Mouse (Mus musculus) MEL (cell line): ENCODE measurements around the gene Zfp775. TPM values are rescaled to one million over a fixed set of nuclear protein-coding genes. Genes with fewer than 3 reads are reported as not detected.

ENCODE experiments used
- DNase-seq: peaks from one replicate; pipeline ENCODE4 v3.0.0; 2011; ENCODE audit warnings: low read depth, low spot score
- H3K27ac ChIP-seq: 2 replicates; pipeline ENCODE4 v1.5.1; 2012; ENCODE audit warnings: low read depth, mild to moderate bottlenecking, control low read depth, low read length, moderate library complexity; ENCODE audit not compliant: control insufficient read depth
- H3K27me3 ChIP-seq, 2 experiments: fragments of 150-350 bp in 1 of 2; sonication (generic) in 1 of 2; 2 replicates each; pipeline ENCODE4 v1.6.1; 2012; ENCODE audit warnings: low read length in 2 of 2, mild to moderate bottlenecking in 2 of 2, improper control_type of control experiment in 1 of 2, moderate library complexity in 1 of 2; ENCODE audit not compliant: insufficient read depth in 2 of 2, control insufficient read depth in 1 of 2
- H3K36me3 ChIP-seq, 2 experiments: 2 replicates each; pipeline ENCODE4 v1.6.1; 2012 to 2014; ENCODE audit warnings: low read length in 2 of 2, improper control_type of control experiment in 1 of 2, inconsistent platforms in 1 of 2, mild to moderate bottlenecking in 1 of 2; ENCODE audit not compliant: insufficient read depth in 2 of 2, control insufficient read depth in 1 of 2
- H3K4me1 ChIP-seq, 2 experiments: fragments of 150-350 bp in 1 of 2; sonication (generic) in 1 of 2; 2 replicates each; pipeline ENCODE4 v1.6.1; 2012; ENCODE audit warnings: low read length in 2 of 2, improper control_type of control experiment in 1 of 2, mild to moderate bottlenecking in 1 of 2; ENCODE audit not compliant: insufficient read depth in 2 of 2, control insufficient read depth in 1 of 2
- H3K4me3 ChIP-seq, 2 experiments: fragments of 150-350 bp in 1 of 2; sonication (generic) in 1 of 2; 2 replicates each; pipeline ENCODE4 v1.5.1; 2012; ENCODE audit warnings: low read depth in 2 of 2, low read length in 2 of 2, mild to moderate bottlenecking in 2 of 2, moderate library complexity in 2 of 2, control low read depth in 1 of 2, improper control_type of control experiment in 1 of 2; ENCODE audit not compliant: control insufficient read depth in 1 of 2, insufficient read depth in 1 of 2
- H3K79me2 ChIP-seq: 2 replicates; pipeline ENCODE4 v1.6.1; 2012; ENCODE audit warnings: mild to moderate bottlenecking, low read length, moderate library complexity; ENCODE audit not compliant: control insufficient read depth, poor library complexity, insufficient read depth
- H3K9ac ChIP-seq: 2 replicates; pipeline ENCODE4 v1.6.1; 2012; ENCODE audit warnings: low read depth, mild to moderate bottlenecking, control low read depth, low read length, moderate library complexity; ENCODE audit not compliant: control insufficient read depth, poor library complexity, severe bottlenecking
- H3K9me3 ChIP-seq: fragments of 150-350 bp; sonication (generic); replicated peaks from 2 replicates; pipeline ENCODE4 v1.6.1; 2012; ENCODE audit warnings: mild to moderate bottlenecking, low read length, improper control_type of control experiment, moderate library complexity; ENCODE audit not compliant: insufficient read depth
- CHD2 ChIP-seq: IDR thresholded peaks from 2 replicates; pipeline ENCODE4 v1.6.1; 2011; ENCODE audit warnings: low read length, improper control_type of control experiment
- ELF1 ChIP-seq: IDR thresholded peaks from 2 replicates; pipeline ENCODE4 v1.6.1; 2014; ENCODE audit warnings: low read depth, mild to moderate bottlenecking, inconsistent platforms, low read length, improper control_type of control experiment, moderate library complexity
- JUND ChIP-seq: IDR thresholded peaks from 2 replicates; pipeline ENCODE4 v1.6.1; 2011; ENCODE audit warnings: low read depth, mild to moderate bottlenecking, improper control_type of control experiment, low read length
- KAT2A ChIP-seq: conservative IDR thresholded peaks from 2 replicates; pipeline ENCODE4 v1.6.1; 2012; ENCODE audit warnings: low read depth, low read length, improper control_type of control experiment, inconsistent platforms
- MAFK ChIP-seq: IDR thresholded peaks from 2 replicates; pipeline ENCODE4 v1.6.1; 2011; ENCODE audit warnings: low read depth, mild to moderate bottlenecking, low read length, improper control_type of control experiment, borderline replicate concordance
- MYB ChIP-seq: IDR thresholded peaks from 2 replicates; pipeline ENCODE4 v1.6.1; 2011; ENCODE audit warnings: mild to moderate bottlenecking, low read depth, low read length, improper control_type of control experiment
- MYC ChIP-seq: IDR thresholded peaks from 2 replicates; pipeline ENCODE4 v1.6.1; 2011; ENCODE audit warnings: low read depth, mild to moderate bottlenecking, low read length, improper control_type of control experiment, moderate library complexity
- NELFE ChIP-seq: IDR thresholded peaks from 2 replicates; pipeline ENCODE4 v1.6.1; 2011; ENCODE audit warnings: low read depth, low read length, improper control_type of control experiment
- NRF1 ChIP-seq: IDR thresholded peaks from 2 replicates; pipeline ENCODE4 v1.6.1; 2014; ENCODE audit warnings: low read depth, mild to moderate bottlenecking, inconsistent platforms, low read length, improper control_type of control experiment, moderate library complexity; ENCODE audit not compliant: poor library complexity, insufficient read depth, severe bottlenecking
- POLR2AphosphoS2 ChIP-seq: IDR thresholded peaks from 2 replicates; pipeline ENCODE4 v1.6.1; 2011; ENCODE audit warnings: low read length, improper control_type of control experiment
- RAD21 ChIP-seq: IDR thresholded peaks from 2 replicates; pipeline ENCODE4 v1.6.1; 2011; ENCODE audit warnings: mild to moderate bottlenecking, low read depth, low read length, improper control_type of control experiment
- RCOR1 ChIP-seq: IDR thresholded peaks from 2 replicates; pipeline ENCODE4 v1.6.1; 2012; ENCODE audit warnings: low read depth, mild to moderate bottlenecking, inconsistent platforms, low read length, improper control_type of control experiment
- SMC3 ChIP-seq: IDR thresholded peaks from 2 replicates; pipeline ENCODE4 v1.6.1; 2011; ENCODE audit warnings: low read depth, low read length, improper control_type of control experiment
- TAL1 ChIP-seq: IDR thresholded peaks from 2 replicates; pipeline ENCODE4 v1.6.1; 2012; ENCODE audit warnings: mild to moderate bottlenecking, inconsistent platforms, low read length, moderate library complexity, mixed read lengths
- UBTF ChIP-seq: IDR thresholded peaks from 2 replicates; pipeline ENCODE4 v1.6.1; 2012; ENCODE audit warnings: low read depth, mild to moderate bottlenecking, inconsistent platforms, low read length, improper control_type of control experiment, moderate library complexity, borderline replicate concordance; ENCODE audit not compliant: insufficient read depth
- USF2 ChIP-seq, 2 experiments: IDR thresholded peaks; 2 replicates each; pipeline ENCODE4 v1.6.1; 2011 to 2012; ENCODE audit warnings: improper control_type of control experiment in 2 of 2, low read length in 2 of 2, borderline replicate concordance in 1 of 2, inconsistent platforms in 1 of 2, low read depth in 1 of 2, mild to moderate bottlenecking in 1 of 2; ENCODE audit not compliant: insufficient read depth in 1 of 2
- ZC3H11A ChIP-seq: IDR thresholded peaks from 2 replicates; pipeline ENCODE4 v1.6.1; 2012; ENCODE audit warnings: low read depth, mild to moderate bottlenecking, inconsistent platforms, low read length, improper control_type of control experiment
- ZKSCAN1 ChIP-seq: IDR thresholded peaks from 2 replicates; pipeline ENCODE4 v1.6.1; 2012; ENCODE audit warnings: low read depth, mild to moderate bottlenecking, inconsistent platforms, low read length, improper control_type of control experiment, moderate library complexity
- ZMIZ1 ChIP-seq: IDR thresholded peaks from 2 replicates; pipeline ENCODE4 v1.6.1; 2012; ENCODE audit warnings: low read depth, mild to moderate bottlenecking, inconsistent platforms, low read length, improper control_type of control experiment, moderate library complexity
- ZNF384 ChIP-seq: IDR thresholded peaks from 2 replicates; pipeline ENCODE4 v1.6.1; 2012; ENCODE audit warnings: low read depth, mild to moderate bottlenecking, inconsistent platforms, low read length, improper control_type of control experiment
- polyA plus RNA-seq, 2 experiments: library from polyadenylated mRNA; stranded (reverse) in 1 of 2; unstranded in 1 of 2; fragments of >175 nt in 1 of 2; fragments of >200 nt in 1 of 2; gene quantifications; 2 replicates each; pipeline versions ENCODE4 v1.2.1 to v1.2.4; 2012; ENCODE audit warnings: low replicate concordance in 2 of 2, low read depth in 1 of 2; ENCODE audit not compliant: insufficient read length in 2 of 2, insufficient read depth in 1 of 2, missing spikeins in 1 of 2
- total RNA-seq: library from RNA; depleted of rRNA; stranded (reverse); fragments of 300-350 nt; gene quantifications from 2 replicates; pipeline ENCODE4 v1.2.3, GENCODE M21; 2012

Zfp775 gene
- total and polyA plus RNA-seq, 3 experiments: not detected

DNA sequence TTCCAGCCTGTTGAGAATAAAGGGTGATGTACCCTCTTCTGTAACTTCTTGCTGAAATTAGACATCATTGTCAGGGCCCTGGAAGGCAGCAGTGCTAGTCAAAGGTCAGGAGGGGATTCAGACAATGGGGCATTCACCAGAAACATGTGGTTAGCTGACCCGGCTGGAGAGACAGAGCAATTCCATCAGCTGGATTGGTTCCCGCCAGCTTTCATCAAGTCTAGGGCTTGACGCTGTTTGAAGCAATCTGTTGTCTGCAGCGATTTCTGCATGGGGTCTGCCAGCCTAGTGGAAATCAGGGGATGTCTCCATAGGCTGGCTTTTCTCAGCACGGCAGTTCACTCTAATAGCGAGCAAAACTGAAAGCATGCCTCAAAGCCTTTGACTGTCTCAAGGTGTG is 34.7 kb downstream of the Zfp775 start:
- H3K4me1 ChIP-seq: no peaks in the 10 kb centered on the region
- no peaks in the 10 kb centered on the region for H3K9me3 ChIP-seq
- H3K4me3 ChIP-seq: no peak overlapping the region
- H3K36me3 ChIP-seq: no peaks in the 10 kb centered on the region
- H3K79me2 ChIP-seq: no peaks in the 10 kb centered on the region
- H3K27me3 ChIP-seq: no peaks in the 10 kb centered on the region
- no peak overlapping the region for H3K27ac ChIP-seq
- H3K9ac ChIP-seq: no peak overlapping the region
- no peak for DNase-seq
- TF ChIP-seq ZC3H11A (no peak), MAFK (no peak), ZMIZ1 (no peak), RAD21 (no peak), USF2 (IDR thresholded peaks at IDR 0.05; ENCODE audit: borderline replicate concordance in 1 of 2, insufficient read depth in 1 of 2, low read depth in 1 of 2, low read length in 2 of 2) (no peak), NELFE (no peak), SMC3 (no peak), KAT2A (no peak), NRF1 (no peak), JUND (no peak)

DNA sequence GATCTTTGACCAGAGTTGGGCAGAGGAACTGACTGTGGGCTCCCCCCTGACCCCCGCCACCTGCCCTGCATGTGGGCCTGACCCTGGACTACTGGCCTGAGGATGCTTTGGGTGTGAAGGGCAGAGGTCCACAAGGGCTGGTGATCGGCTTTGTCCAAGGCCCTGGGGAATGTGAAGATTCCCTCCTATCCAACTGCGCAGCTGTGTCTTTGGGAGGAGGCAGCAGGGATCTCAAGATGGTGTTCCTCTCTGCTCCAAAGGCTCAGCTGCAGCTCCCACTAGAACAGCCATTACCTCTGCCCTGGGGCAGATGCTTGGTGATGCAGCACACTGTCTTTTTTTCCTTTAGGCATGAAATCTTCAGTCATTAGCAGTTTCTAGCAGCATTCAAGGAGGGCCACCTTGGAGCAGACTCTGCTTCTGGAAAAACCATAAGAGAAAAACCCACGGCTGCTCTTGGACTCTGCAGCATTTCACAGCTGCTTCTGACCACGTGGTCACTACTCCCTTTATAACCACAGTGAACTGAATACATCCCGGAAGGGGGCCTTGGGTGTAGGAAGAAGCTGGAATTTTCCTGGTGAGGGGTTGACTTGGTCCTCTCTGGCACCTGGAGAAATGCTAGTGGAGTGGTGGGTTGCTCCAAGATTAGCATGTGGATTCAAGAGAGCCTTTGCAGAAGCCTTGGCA is 36.1 kb downstream of the Zfp775 start:
- H3K27ac ChIP-seq: no peak overlapping the region
- no peak overlapping the region for H3K9ac ChIP-seq
- H3K4me1 ChIP-seq: no peaks in the 10 kb centered on the region
- no peaks in the 10 kb centered on the region for H3K27me3 ChIP-seq
- DNase-seq: no peak
- H3K4me3 ChIP-seq: no peak overlapping the region
- H3K9me3 ChIP-seq: no peaks in the 10 kb centered on the region
- TF ChIP-seq POLR2AphosphoS2 (no peak), MYB (no peak), CHD2 (no peak), MYC (no peak), UBTF (no peak), RAD21 (no peak), ZNF384 (no peak), ZKSCAN1 (no peak), ZMIZ1 (no peak), JUND (no peak), ZC3H11A (no peak), TAL1 (no peak), RCOR1 (no peak), ELF1 (no peak)
- H3K79me2 ChIP-seq: no peaks in the 10 kb centered on the region
- no peaks in the 10 kb centered on the region for H3K36me3 ChIP-seq
